Mouse (Mus musculus) hindbrain, embryonic 15.5 days (tissue): ENCODE results near the gene Casc1. TPM values are rescaled to one million over a fixed set of nuclear protein-coding genes. Genes with fewer than 3 reads are reported as not detected.

Experiments
- ATAC-seq: fragments of 200-750 bp; cut with Nextera tagmentation; 2 replicates; pipeline ENCODE4 v1.8.0; 2017; ENCODE audit warnings: low read depth, moderate number of reproducible peaks, moderate TSS enrichment; ENCODE audit not compliant: low FRiP score
- H3K27ac ChIP-seq: fragments of 300-500 bp; sonication (generic); replicated peaks from 2 replicates; pipeline ENCODE4 v1.5.1; 2015; ENCODE audit warnings: mild to moderate bottlenecking, inconsistent platforms
- H3K27me3 ChIP-seq: fragments of 300-500 bp; sonication (generic); 2 replicates; pipeline ENCODE4 v1.6.1; 2015; ENCODE audit warnings: control low read depth, inconsistent platforms
- H3K36me3 ChIP-seq: fragments of 300-500 bp; sonication (generic); 2 replicates; pipeline ENCODE4 v1.6.1; 2015; ENCODE audit warnings: control low read depth, inconsistent platforms
- H3K4me1 ChIP-seq: fragments of 300-500 bp; sonication (generic); replicated peaks from 2 replicates; pipeline ENCODE4 v1.6.1; 2015; ENCODE audit warnings: control low read depth, inconsistent platforms
- H3K4me2 ChIP-seq: fragments of 300-500 bp; sonication (generic); 2 replicates; pipeline ENCODE4 v1.6.1; 2015; ENCODE audit warnings: moderate library complexity, mild to moderate bottlenecking, inconsistent platforms
- H3K4me3 ChIP-seq: fragments of 300-500 bp; sonication (generic); 2 replicates; pipeline ENCODE4 v1.5.1; 2015; ENCODE audit warnings: mild to moderate bottlenecking, inconsistent platforms
- H3K9ac ChIP-seq: fragments of 300-500 bp; sonication (generic); 2 replicates; pipeline ENCODE4 v1.6.1; 2015; ENCODE audit warnings: inconsistent platforms
- H3K9me3 ChIP-seq: fragments of 300-500 bp; sonication (generic); 2 replicates; pipeline ENCODE4 v1.6.1; 2016; ENCODE audit warnings: control low read depth, inconsistent platforms
- WGBS: fragments of 180-500 bp; shearing (Covaris S2); methylation state at CpG from one replicate; pipeline ENCODE4 v1.1.7; 2015; 5-methylcytosine and 5-hydroxymethylcytosine counted together
- polyA plus RNA-seq: library from polyadenylated mRNA; unstranded; fragments of >200 nt; fragmentation: Nextera tagmentation; extraction: Ambion mirVana; gene quantifications from 2 replicates; pipeline ENCODE4 v1.2.1, GENCODE M21; 2015

The Casc1 gene
- polyA plus RNA-seq, 1 experiment from 2014 or later = 1.3 TPM

DNA sequence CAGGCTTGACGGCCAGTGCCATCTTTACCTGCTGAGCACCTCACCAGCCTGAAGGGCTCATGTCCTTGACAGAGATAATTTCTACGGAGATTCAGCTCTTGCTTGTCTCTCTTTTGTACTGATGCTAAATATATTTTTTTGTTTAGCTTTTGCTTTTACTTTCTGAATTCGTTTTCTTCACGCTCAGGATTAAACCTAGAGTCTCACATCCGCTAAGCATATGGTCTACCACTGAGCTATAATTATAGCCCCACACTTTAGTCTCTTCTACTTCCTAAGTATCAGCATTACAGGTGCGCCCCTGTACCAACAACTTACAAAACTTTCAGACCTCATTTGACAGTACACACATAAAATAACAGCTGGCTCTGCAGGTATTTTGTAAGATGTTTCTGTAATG is 24.6 kb upstream of the Casc1 start:
- peaks cover 16% of the 10 kb centered on the region for H3K36me3 ChIP-seq
- no peak overlapping the region for H3K9ac ChIP-seq
- no peak overlapping the region for H3K27ac ChIP-seq
- ATAC-seq = no peak
- 89% methylated on average over 6 of the region's 6 CpGs for WGBS
- H3K4me2 ChIP-seq = no peak overlapping the region
- no peak overlapping the region for H3K4me3 ChIP-seq
- no peaks in the 10 kb centered on the region for H3K4me1 ChIP-seq
- H3K9me3 ChIP-seq = no peaks in the 10 kb centered on the region
- H3K27me3 ChIP-seq = no peaks in the 10 kb centered on the region

DNA sequence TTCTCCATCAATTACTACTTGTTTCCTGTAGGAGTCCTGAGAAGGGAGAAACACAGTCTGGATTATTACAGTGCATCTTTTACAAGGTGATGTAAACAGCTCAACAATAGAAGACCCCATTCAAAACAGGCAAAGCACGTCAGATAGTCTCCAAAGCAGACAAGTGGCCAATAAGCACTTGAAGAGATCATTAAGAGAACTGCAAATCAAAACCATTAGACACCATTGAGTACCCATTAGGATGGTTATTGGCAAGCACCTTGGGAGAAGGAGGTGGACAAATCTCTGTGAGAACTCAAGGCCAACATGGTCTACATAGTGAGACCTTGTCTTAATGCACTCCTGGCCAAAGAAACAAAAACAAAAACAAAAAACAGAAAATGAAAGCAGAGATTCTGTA is 23.6 kb upstream of the Casc1 start:
- Histone ChIP-seq H3K4me3 (no peak overlapping the region), H3K36me3 (peaks cover 18% of the 10 kb centered on the region), H3K4me1 (no peaks in the 10 kb centered on the region), H3K27ac (no peak overlapping the region), H3K27me3 (no peaks in the 10 kb centered on the region), H3K9me3 (no peaks in the 10 kb centered on the region), H3K9ac (no peak overlapping the region), H3K4me2 (no peak overlapping the region)
- ATAC-seq = no peak
- 77% methylated on average over 1 of the region's 1 CpGs for WGBS

DNA sequence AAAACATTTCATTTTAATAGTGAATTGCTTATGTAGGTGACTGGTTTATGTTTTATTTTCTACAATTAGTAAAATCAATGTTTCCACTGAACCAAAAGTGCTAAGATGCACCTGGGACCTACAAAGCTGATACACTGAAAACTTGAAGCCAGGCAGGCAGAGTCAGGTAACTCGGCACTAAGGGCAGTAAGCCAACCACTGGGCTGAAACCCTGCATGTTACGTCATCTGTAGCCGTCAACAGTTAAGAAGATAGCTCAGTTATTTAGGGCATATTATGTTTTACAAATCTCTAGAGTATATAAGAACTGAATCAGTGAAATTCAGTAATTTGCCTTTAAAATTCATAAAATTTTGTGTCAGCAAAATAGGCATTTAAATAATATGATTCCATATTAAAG is 15.5 kb upstream of the Casc1 start:
- WGBS = 88% methylated on average over 3 of the region's 3 CpGs

DNA sequence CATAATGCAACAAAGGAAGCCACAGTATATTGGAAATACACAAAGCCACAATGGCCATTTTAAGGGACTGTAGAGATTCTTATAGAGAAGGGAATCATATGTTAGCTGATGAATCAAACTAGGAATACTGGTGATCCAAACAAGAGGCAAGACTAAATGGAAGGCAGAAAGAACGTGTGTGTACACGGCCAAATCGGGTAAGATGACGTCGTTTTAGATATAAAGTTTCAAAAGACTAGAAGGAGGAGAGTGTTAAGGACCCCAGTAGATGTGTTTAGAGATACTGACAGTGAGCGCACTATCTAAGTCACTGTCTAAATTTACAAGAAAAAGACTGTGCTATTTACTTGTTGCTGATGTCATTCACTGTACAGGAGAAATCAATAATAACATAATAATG is 13.4 kb upstream of the Casc1 start:
- WGBS = 91% methylated on average over 6 of the region's 6 CpGs
- H3K27ac ChIP-seq = no peak overlapping the region
- H3K4me2 ChIP-seq = no peak overlapping the region
- no peaks in the 10 kb centered on the region for H3K4me1 ChIP-seq
- H3K36me3 ChIP-seq = peaks cover 7% of the 10 kb centered on the region
- H3K9me3 ChIP-seq = no peaks in the 10 kb centered on the region
- no peak for ATAC-seq
- no peak overlapping the region for H3K4me3 ChIP-seq
- H3K27me3 ChIP-seq = no peaks in the 10 kb centered on the region
- no peak overlapping the region for H3K9ac ChIP-seq

More for the DNA sequence above, 15.5 kb upstream of the Casc1 start:
- Histone ChIP-seq H3K4me1 (no peaks in the 10 kb centered on the region), H3K9ac (no peak overlapping the region), H3K4me3 (no peak overlapping the region), H3K4me2 (no peak overlapping the region), H3K36me3 (peaks cover 7% of the 10 kb centered on the region), H3K27me3 (no peaks in the 10 kb centered on the region), H3K27ac (no peak overlapping the region), H3K9me3 (no peaks in the 10 kb centered on the region)
- no peak for ATAC-seq

DNA sequence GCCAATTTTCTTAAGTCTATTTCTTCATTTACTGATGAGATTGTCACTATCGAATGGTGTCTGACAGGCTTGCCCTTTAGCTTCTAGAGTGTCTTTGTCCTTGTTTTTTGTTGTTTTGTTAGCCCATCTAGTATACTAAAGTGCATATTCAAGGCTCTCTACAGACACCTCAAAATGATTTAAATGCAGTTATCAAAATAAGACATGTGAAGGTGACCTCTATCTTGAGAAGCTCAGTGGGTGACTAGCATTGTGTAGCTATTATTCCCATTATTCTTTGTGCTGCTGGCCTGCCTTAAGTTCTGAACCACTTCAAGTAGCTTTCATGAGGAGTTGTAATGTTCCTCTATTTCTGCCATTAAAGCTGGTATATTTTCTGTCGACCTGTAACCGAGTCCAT is 5.0 kb upstream of the Casc1 start:
- no peak for ATAC-seq
- 88% methylated on average over 3 of the region's 3 CpGs for WGBS
- Histone ChIP-seq H3K4me2 (no peak overlapping the region), H3K9me3 (no peaks in the 10 kb centered on the region), H3K36me3 (peaks cover 16% of the 10 kb centered on the region), H3K27ac (no peak overlapping the region), H3K9ac (no peak overlapping the region), H3K27me3 (no peaks in the 10 kb centered on the region), H3K4me1 (peaks cover 9% of the 10 kb centered on the region; the same call in 1 of the 2 replicates), H3K4me3 (no peak overlapping the region)

DNA sequence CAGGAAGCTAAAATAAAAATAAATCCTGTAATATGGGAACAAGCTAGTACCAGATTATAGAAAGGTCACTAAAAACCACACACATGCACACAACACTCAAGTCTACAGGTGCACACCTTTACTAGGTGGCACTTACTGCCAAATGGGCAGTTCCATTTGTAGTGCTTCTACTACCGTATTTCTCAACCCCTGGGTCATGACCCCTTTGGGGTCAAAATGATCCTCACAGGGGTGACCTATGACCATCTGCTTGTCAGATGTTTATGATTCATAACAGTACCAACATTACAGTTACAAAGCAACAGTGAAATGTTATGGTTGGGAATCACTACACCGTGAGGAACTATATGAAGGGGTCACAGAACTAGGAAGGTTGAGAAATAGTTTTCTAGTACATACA is 3.1 kb upstream of the Casc1 start:
- H3K4me3 ChIP-seq = no peak overlapping the region
- WGBS = 87% methylated on average over 2 of the region's 2 CpGs
- ATAC-seq = no peak
- no peaks in the 10 kb centered on the region for H3K9me3 ChIP-seq
- peaks cover 16% of the 10 kb centered on the region for H3K4me1 ChIP-seq
- peaks cover 7% of the 10 kb centered on the region; the same call in 1 of the 2 replicates for H3K36me3 ChIP-seq
- no peak overlapping the region for H3K4me2 ChIP-seq
- H3K27ac ChIP-seq = no peak overlapping the region
- no peak overlapping the region for H3K9ac ChIP-seq
- no peaks in the 10 kb centered on the region for H3K27me3 ChIP-seq

DNA sequence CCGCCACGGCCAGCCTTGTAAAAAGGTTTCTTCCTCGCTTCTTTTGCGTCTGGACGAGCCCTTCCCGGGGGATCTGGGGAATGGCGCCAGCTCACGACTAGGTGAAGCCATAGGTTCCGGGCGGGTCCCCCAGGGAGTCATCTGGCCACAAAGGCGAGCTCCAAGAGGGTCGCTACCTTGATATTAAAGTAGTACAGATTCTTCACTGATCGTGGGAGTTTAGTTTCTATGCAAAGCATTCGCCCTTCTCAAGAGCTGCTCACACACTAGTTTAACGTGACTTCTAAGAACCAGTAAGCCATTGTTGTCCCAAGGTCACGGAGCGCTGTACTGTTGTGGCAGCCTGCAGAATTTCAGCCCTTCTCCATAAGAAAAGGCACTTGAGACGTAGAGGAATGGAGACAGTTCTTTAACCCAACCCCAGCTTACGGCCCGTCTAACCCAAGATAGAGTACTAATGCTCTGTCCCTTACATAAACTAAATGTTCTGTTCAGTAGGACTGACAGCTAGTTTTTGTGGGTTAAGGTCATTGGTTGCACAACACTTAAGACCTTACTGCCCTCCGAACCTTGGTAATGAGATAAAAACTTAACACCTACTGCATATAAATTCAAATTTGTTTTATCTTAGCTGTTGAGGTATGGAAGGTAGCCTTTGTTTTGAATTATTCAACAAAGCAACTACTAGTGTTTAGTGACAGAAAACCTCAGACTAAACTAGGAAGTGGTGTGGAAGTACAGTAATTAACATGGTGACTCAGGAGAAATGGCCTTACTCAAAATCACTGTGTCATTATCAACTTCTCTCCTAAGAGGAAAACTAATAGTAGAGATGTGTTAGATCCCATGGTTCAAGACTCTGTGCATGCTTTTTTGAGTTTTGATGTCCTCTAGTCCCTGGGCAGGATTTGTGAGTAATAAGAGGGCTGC is 836 bp upstream of the Casc1 start:
- Histone ChIP-seq H3K4me2 (peak overlapping the region; percentile 70), H3K27ac (peak overlapping the region; percentile 93), H3K9me3 (no peaks in the 10 kb centered on the region), H3K36me3 (no peaks in the 10 kb centered on the region), H3K27me3 (no peaks in the 10 kb centered on the region), H3K4me1 (peaks cover 16% of the 10 kb centered on the region), H3K4me3 (peak overlapping the region; percentile 70), H3K9ac (peak overlapping the region; percentile 73)
- peak; percentile 53; the same call in 1 of the 2 replicates for ATAC-seq
- WGBS = 4% methylated on average over 21 of the region's 21 CpGs

DNA sequence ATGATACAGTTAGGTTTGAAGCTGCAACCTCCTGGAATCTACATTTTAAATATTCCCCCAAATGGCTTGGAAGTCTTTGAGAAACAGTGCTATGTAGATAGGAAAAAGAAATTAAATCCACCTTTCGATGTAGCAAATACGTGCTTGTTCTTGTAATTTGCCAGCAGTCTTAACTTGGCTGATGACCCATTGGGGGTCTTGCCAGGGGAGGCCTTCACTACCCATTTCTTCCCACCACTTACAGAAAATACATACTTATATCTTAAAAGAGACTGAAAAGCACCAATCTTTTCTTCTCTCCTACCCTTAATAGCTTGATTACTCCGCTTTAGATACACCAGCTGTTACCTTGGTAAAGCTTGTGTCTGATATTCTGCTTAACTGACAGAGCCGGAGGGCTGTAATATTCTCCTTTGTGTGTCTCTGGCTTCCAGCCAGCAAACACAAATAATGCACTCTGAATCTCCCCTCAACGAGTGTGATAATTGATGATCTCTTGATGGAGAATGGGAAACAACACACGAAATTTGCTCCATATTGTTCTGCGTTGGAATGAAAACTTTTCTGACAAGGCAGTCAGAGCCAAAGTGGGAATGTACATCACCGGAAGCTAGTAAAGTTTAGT is 637 bp downstream of the Casc1 start:
- 0 out of 2 replicates have a peak, but pooled peaks have one; percentile 4 for ATAC-seq
- no peak overlapping the region for H3K27ac ChIP-seq
- peak overlapping the region; percentile 70 for H3K4me3 ChIP-seq
- no peak overlapping the region for H3K9ac ChIP-seq
- H3K36me3 ChIP-seq = no peaks in the 10 kb centered on the region
- H3K27me3 ChIP-seq = no peaks in the 10 kb centered on the region
- H3K4me2 ChIP-seq = peak overlapping the region; percentile 61
- H3K4me1 ChIP-seq = peaks cover 16% of the 10 kb centered on the region
- H3K9me3 ChIP-seq = no peaks in the 10 kb centered on the region
- WGBS = 27% methylated on average over 8 of the region's 8 CpGs

DNA sequence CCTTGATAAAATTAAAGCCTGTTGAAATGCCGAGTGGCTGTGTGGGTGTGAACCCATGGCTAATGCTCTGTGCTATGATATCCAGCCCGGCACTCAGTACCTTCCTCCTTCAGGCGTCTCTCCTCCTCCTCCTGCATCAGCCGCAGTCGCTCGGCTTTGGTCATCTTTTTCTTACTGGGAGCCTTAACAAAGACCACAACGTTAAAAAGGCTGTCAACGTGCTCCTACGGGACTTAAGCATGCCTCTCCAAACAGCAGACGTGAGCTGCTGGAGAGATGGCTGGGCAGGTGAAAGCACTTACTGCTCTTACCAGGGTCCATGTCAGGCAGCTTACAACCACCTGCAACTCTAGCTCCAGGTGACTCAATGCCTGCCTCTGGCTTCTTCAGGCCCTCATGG is 5.7 kb downstream of the Casc1 start:
- no peak overlapping the region for H3K4me2 ChIP-seq
- no peak overlapping the region for H3K27ac ChIP-seq
- H3K9ac ChIP-seq = no peak overlapping the region
- H3K4me3 ChIP-seq = no peak overlapping the region
- 75% methylated on average over 10 of the region's 10 CpGs for WGBS
- H3K9me3 ChIP-seq = no peaks in the 10 kb centered on the region
- no peak for ATAC-seq
- H3K4me1 ChIP-seq = peaks cover 4% of the 10 kb centered on the region
- no peaks in the 10 kb centered on the region for H3K36me3 ChIP-seq
- H3K27me3 ChIP-seq = no peaks in the 10 kb centered on the region

DNA sequence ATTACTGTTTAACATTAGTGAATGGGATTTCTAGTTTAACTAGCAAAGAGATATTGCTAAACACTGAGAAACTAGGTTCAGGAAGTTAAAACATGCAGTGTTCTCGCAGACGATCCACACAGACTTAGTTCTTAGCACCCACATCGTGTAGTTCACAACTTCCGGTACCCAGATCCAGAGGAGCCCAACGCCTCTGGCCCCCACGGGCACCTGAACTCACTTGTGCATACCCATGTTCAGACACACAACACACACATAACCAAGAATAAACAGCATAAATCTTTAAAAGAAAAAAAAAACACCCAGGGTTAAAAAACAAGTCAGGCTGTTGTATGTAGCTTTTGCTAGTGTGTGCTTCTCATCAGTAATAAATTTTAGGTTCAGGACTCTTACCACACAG is 6.4 kb downstream of the Casc1 start:
- H3K27ac ChIP-seq = no peak overlapping the region
- no peak overlapping the region for H3K4me3 ChIP-seq
- ATAC-seq = no peak
- no peaks in the 10 kb centered on the region for H3K27me3 ChIP-seq
- no peak overlapping the region for H3K9ac ChIP-seq
- 92% methylated on average over 6 of the region's 6 CpGs for WGBS
- no peaks in the 10 kb centered on the region for H3K4me1 ChIP-seq
- no peaks in the 10 kb centered on the region for H3K36me3 ChIP-seq
- no peaks in the 10 kb centered on the region for H3K9me3 ChIP-seq
- H3K4me2 ChIP-seq = no peak overlapping the region

DNA sequence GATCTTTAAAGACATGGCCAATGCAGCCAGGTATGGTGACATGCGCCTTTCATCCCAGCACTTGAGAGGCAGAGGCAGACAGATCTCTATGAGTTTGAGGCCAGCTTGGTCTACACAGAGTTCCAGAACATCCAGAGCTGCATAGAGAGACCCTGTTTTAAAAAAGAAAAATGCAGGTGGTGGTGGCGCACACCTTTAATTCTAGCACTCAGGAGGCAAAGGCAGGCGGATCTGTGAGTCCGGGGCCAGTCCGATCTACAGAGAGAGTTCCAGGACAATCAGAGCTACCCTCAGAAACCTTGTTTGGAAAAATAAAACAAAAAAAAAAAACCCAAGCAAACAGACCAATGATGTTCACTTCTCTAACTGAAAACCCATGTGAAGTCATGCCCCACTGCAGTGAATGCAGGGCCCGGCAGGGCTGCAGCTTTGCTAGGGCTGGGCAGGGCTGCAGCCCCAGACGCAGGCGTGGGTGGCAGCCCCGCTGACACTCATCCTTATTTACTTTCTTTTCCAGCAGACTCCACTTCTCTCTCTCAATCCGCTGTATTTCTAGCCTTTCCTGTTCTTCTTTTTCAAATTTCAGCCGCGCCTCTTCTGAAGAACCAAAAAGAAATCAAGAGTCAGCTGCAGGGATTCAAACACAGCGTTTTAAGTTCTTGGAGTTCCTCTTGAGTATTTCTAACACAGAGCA is 8.2 kb downstream of the Casc1 start:
- Histone ChIP-seq H3K4me1 (no peaks in the 10 kb centered on the region), H3K4me3 (no peak overlapping the region), H3K4me2 (no peak overlapping the region), H3K27ac (no peak overlapping the region), H3K27me3 (no peaks in the 10 kb centered on the region), H3K9me3 (no peaks in the 10 kb centered on the region), H3K36me3 (no peaks in the 10 kb centered on the region), H3K9ac (no peak overlapping the region)
- no peak for ATAC-seq
- WGBS = 82% methylated on average over 13 of the region's 13 CpGs
